Mouse (Mus musculus) cerebellum, adult 2 months (tissue): ENCODE measurements around the gene Tmem63a. TPM values are rescaled to one million over a fixed set of nuclear protein-coding genes. Genes with fewer than 3 reads are reported as not detected.

Source experiments
- DNase-seq, 2 experiments: peaks; one replicate each; pipeline ENCODE4 v3.0.0; 2021
- H3K27ac ChIP-seq: fragments of 200-500 bp; 2 replicates; pipeline ENCODE4 v1.5.1; 2012; ENCODE audit warnings: low read length, control low read depth, inconsistent platforms; ENCODE audit not compliant: insufficient read depth
- H3K27me3 ChIP-seq: fragments of 200-500 bp; 2 replicates; pipeline ENCODE4 v1.6.1; 2012; ENCODE audit warnings: inconsistent platforms, mild to moderate bottlenecking, low read length, moderate library complexity; ENCODE audit not compliant: control insufficient read depth, insufficient read depth
- H3K4me1 ChIP-seq: fragments of 200-500 bp; 2 replicates; pipeline ENCODE4 v1.6.1; 2011; ENCODE audit warnings: low read length; ENCODE audit not compliant: control insufficient read depth, insufficient read depth
- H3K4me3 ChIP-seq: fragments of 200-500 bp; replicated peaks from 2 replicates; pipeline ENCODE3; 2011; ENCODE audit warnings: mild to moderate bottlenecking, low read depth, low read length, control low read depth; ENCODE audit not compliant: insufficient read depth
- CTCF ChIP-seq: fragments of 200-500 bp; IDR thresholded peaks from 2 replicates; pipeline ENCODE4 v1.5.1; 2011; ENCODE audit warnings: low read depth, mild to moderate bottlenecking, control low read depth, low read length, moderate library complexity, borderline replicate concordance; ENCODE audit not compliant: insufficient read depth
- POLR2A ChIP-seq: fragments of 200-500 bp; IDR thresholded peaks from 2 replicates; pipeline ENCODE4 v1.6.1; 2011; ENCODE audit warnings: low read length, control low read depth, borderline replicate concordance; ENCODE audit not compliant: insufficient read depth
- WGBS: fragments of 180-500 bp; shearing (Covaris S2); methylation state at CpG from one replicate; pipeline ENCODE4 v1.1.7; 2018; 5-methylcytosine and 5-hydroxymethylcytosine counted together
- polyA plus RNA-seq: library from polyadenylated mRNA; depleted of rRNA; stranded (reverse); fragments of >200 nt; gene quantifications from 2 replicates; pipeline ENCODE4 v1.2.3, GENCODE M21; 2012

The Tmem63a gene
- polyA plus RNA-seq, 1 experiment, result 117 TPM

DNA sequence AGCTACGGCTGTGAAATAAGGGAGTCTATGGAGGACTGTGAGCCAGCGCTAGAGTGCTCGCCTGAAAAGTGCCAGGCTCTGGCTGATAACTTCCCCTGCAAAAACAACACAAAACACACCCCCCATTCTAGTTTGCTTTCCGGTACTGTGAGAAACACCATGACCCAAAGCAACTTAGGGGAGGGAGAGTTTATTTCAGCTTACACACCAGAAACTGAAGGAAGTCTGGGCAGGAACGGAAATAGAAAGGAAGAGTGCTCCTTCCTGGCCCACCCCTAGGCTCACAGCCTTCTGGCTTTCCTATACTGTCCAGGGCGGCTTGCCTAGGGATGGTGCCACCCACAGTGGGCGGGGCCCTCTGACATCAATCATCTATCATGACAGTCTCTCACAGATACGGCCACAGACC, 14.8 kb downstream of the Tmem63a start:
- TF ChIP-seq POLR2A (no peak), CTCF (no peak)
- DNase-seq, result no peak
- WGBS, result 86% methylated on average over 8 of the region's 8 CpGs
- no peak overlapping the region for H3K27ac ChIP-seq
- H3K27me3 ChIP-seq, result no peaks in the 10 kb centered on the region
- H3K4me1 ChIP-seq, result no peaks in the 10 kb centered on the region
- no peak overlapping the region for H3K4me3 ChIP-seq

DNA sequence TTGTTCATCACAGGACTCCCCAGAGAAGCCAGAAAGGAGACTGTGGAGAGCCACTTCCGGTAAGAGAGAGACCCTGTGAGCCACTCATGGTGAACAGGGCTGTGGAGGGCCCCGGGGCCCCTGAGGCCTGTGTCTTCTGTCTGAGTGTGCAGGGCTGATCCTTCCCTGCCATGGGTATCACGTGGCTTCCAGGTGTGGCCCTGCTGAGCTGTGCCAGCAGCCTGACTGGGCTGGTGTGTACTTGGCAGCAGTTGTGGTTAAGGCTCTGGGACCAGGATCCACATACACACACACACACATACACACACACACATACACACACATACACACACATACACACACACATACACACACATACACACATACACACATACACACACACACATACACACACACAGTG, 15.8 kb downstream of the Tmem63a start:
- TF ChIP-seq POLR2A (no peak), CTCF (no peak)
- Histone ChIP-seq H3K27me3 (no peaks in the 10 kb centered on the region), H3K4me3 (no peak overlapping the region), H3K4me1 (no peaks in the 10 kb centered on the region), H3K27ac (no peak overlapping the region)
- no peak for DNase-seq
- 72% methylated on average over 3 of the region's 3 CpGs for WGBS

- no peak for TF ChIP-seq POLR2A
- TF ChIP-seq CTCF, result no peak
- no peaks in the 10 kb centered on the region for H3K27me3 ChIP-seq
Observed at GRCm38 (mm10) chr1:180958797-180959196, 16.7 kb downstream of the Tmem63a start.

GRCm38 (mm10) chr1:180965786-180966185, 23.6 kb downstream of the Tmem63a start:
- Histone ChIP-seq H3K27ac (no peak overlapping the region), H3K27me3 (no peaks in the 10 kb centered on the region), H3K4me3 (no peak overlapping the region), H3K4me1 (no peaks in the 10 kb centered on the region)
- WGBS, result 88% methylated on average over 3 of the region's 3 CpGs
- TF ChIP-seq CTCF, result no peak
- TF ChIP-seq POLR2A, result no peak
- no peak for DNase-seq

More at GRCm38 (mm10) chr1:180958797-180959196, 16.7 kb downstream of the Tmem63a start:
- WGBS, result 58% methylated on average over 3 of the region's 3 CpGs
- Histone ChIP-seq H3K4me1 (no peaks in the 10 kb centered on the region), H3K27ac (no peak overlapping the region), H3K4me3 (no peak overlapping the region)
- DNase-seq, result no peak

DNA sequence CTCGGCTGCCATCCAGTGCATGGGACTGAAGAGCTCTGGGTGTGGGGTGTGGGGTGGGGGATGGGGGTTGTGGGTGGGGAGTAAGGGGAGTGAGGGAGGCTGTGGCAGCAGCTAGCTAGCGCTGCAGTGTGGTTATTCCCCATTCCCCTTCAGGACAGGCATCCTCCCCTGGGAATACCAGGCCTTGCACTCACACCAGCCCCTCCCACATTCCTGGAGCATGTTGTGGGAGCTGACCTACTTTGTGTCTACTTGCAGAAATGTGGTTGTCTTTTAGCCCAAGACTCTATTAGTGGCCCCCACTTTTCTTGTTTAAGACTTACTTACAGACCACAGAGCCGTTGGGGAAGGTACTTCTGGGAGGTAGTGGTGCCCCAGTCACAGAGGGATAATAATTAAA, 24.4 kb downstream of the Tmem63a start:
- no peak overlapping the region for H3K4me3 ChIP-seq
- no peaks in the 10 kb centered on the region for H3K27me3 ChIP-seq
- no peaks in the 10 kb centered on the region for H3K4me1 ChIP-seq
- TF ChIP-seq CTCF (no peak), POLR2A (no peak)
- WGBS, result 68% methylated on average over 3 of the region's 3 CpGs
- no peak overlapping the region for H3K27ac ChIP-seq
- DNase-seq, result no peak

DNA sequence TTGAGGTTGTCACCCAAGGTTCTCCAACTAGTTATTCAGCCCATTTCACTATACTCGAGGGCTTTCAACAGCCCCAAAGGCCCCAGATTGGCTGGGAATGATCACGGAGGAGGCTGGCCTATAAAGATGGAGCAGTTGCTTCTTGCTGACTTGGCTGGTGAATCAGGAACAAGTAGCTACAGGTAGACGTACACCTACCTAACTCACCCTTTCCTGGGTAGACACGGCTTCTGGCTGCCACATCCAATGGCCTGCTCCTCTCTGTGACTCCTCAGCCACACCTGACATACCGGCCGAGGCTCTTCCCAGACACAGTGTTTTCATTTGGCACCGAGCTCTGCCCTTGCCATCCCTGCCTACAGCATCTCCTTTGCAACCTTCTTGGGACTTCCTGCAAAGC, 25.1 kb downstream of the Tmem63a start:
- Histone ChIP-seq H3K4me3 (no peak overlapping the region), H3K27me3 (no peaks in the 10 kb centered on the region), H3K27ac (no peak overlapping the region), H3K4me1 (no peaks in the 10 kb centered on the region)
- no peak for TF ChIP-seq POLR2A
- no peak for TF ChIP-seq CTCF
- 89% methylated on average over 7 of the region's 7 CpGs for WGBS
- DNase-seq, result no peak

GRCm38 (mm10) chr1:180972941-180973340, 30.8 kb downstream of the Tmem63a start:
- no peak overlapping the region for H3K4me3 ChIP-seq
- 75% methylated on average over 11 of the region's 11 CpGs for WGBS
- H3K27me3 ChIP-seq, result no peaks in the 10 kb centered on the region
- no peaks in the 10 kb centered on the region for H3K4me1 ChIP-seq
- no peak for TF ChIP-seq CTCF
- no peak for TF ChIP-seq POLR2A
- peak in 1 of 2 experiments; percentile 20 for DNase-seq
- peak overlapping the region; percentile 50; the same call in 1 of the 2 replicates for H3K27ac ChIP-seq

DNA sequence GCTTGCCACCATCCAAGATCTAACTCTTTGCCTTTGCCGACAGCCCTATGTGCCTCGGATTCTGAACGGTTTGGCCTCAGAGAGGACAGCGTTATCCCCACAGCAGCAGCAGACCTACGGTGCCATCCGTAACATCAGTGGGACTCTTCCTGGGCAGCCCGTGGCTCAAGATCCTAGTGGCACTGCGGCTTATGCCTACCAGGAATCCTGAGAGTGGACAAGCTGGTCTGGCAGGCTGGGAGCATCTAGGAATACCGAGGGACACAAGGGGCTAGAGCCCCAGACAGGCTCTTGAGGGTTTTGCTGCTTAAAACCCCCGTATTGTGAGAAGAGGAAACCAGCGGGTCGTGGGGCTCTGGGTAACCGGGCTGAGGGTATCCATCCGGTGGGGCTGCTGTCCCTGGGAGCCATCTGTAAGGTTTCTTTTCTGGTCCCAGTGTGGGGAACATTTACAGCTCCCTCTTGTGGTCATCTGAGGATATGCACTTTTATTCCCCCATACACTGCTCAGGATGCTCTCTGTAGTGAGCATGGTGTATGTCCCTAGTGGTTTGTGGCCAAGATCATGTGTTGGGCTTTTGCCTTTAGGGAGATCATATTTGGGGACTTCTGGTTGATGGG, 32.1 kb downstream of the Tmem63a start:
- DNase-seq, result peak in 1 of 2 experiments; percentile 26
- 56% methylated on average over 14 of the region's 14 CpGs for WGBS

More for the DNA sequence above, 32.1 kb downstream of the Tmem63a start:
- TF ChIP-seq POLR2A (no peak), CTCF (peak; percentile 55)
- 0 out of 2 replicates have a peak overlapping the region, but pooled peaks have one; percentile 50 for H3K27ac ChIP-seq
- no peaks in the 10 kb centered on the region for H3K4me1 ChIP-seq
- H3K4me3 ChIP-seq, result no peak overlapping the region
- H3K27me3 ChIP-seq, result no peaks in the 10 kb centered on the region
